In genomic region chr2:61642452-61643368, GRCm38 (mm10) we compare ENCODE assay signal across 9 mouse cellular contexts.
DNase-seq lines count a peak whose midpoint lies in the region; ATAC-seq and TF ChIP-seq lines count a peak whose summit lies in the region.
"Had no signal": no experiment of that assay in that cellular context is flagged by ENCODE, and none has a peak within 500 bp of the region (broad histone marks: within the 10 kb centered on the region; RNA-seq: fewer than 3 reads in every experiment).

No protein-coding gene starts in this region.

- peaks cover 9% of the 10 kb centered on the region for H3K36me3 ChIP-seq in spleen, adult 2 months (ENCODE audit: control insufficient read depth, insufficient read depth, low read length)
- H3K36me3 ChIP-seq in midbrain, embryonic 11.5 days (ENCODE audit: control insufficient read depth, insufficient read depth, low read length) = no peaks in the 10 kb centered on the region
- no peaks in the 10 kb centered on the region for H3K36me3 ChIP-seq in stomach, postnatal 0 days (ENCODE audit: control insufficient read depth, insufficient read depth, low read length)

- H3K27ac ChIP-seq in spleen, adult 2 months (ENCODE audit: insufficient read depth, low read length) = no peak overlapping the region
- H3K27ac ChIP-seq in midbrain, embryonic 11.5 days (ENCODE audit: low read depth, low read length) = no peak overlapping the region
- no peak overlapping the region for H3K27ac ChIP-seq in stomach, postnatal 0 days (replicated peaks)
- H3K27ac ChIP-seq: macrophage had no signal

- no peak overlapping the region for H3K9ac ChIP-seq in midbrain, embryonic 11.5 days (ENCODE audit: low read length)
- no peak overlapping the region for H3K9ac ChIP-seq in stomach, postnatal 0 days (ENCODE audit: low read length)

- H3K4me3 ChIP-seq in spleen, adult 2 months (ENCODE audit: extremely low read depth, insufficient read depth, insufficient read length) = no peak overlapping the region
- H3K4me3 ChIP-seq in midbrain, embryonic 11.5 days (ENCODE audit: low read depth, low read length) = no peak overlapping the region
- no peak overlapping the region for H3K4me3 ChIP-seq in stomach, postnatal 0 days (ENCODE audit: low read depth, low read length)

- ATAC-seq in hematopoietic stem cell, adult 5-6 weeks (replicated peaks in 1 of 2; ENCODE audit: insufficient read depth in 1 of 2, low FRiP score in 2 of 2, low TSS enrichment in 1 of 2, low read depth in 1 of 2, poor library complexity in 2 of 2, severe bottlenecking in 2 of 2) = peak; percentile 81 to 88; a peak in 3 of 4 replicates
- ATAC-seq in midbrain, embryonic 11.5 days (ENCODE audit: low FRiP score) = peak; percentile 86
- ATAC-seq in stomach, postnatal 0 days (ENCODE audit: low FRiP score, low TSS enrichment) = no peak

- no peaks in the 10 kb centered on the region for H3K4me1 ChIP-seq in spleen, adult 2 months (ENCODE audit: control insufficient read depth, insufficient read depth, insufficient read length)
- H3K4me1 ChIP-seq in midbrain, embryonic 11.5 days (ENCODE audit: control insufficient read depth, insufficient read depth, low read length) = no peaks in the 10 kb centered on the region
- no peaks in the 10 kb centered on the region for H3K4me1 ChIP-seq in stomach, postnatal 0 days (replicated peaks; ENCODE audit: control insufficient read depth, insufficient read depth)

- H3K4me2 ChIP-seq in midbrain, embryonic 11.5 days = no peak overlapping the region
- H3K4me2 ChIP-seq in stomach, postnatal 0 days (replicated peaks; ENCODE audit: low read depth) = no peak overlapping the region

- peak in 1 of 2 experiments; percentile 26 for DNase-seq in spleen, adult 2 months (ENCODE audit: low read depth in 1 of 2, low spot score in 2 of 2)
- DNase-seq in spleen, postnatal 4 days (ENCODE audit: low spot score in 2 of 2) = no peak
- peak; percentile 71 for DNase-seq in adrenal gland, postnatal 10 days
- peak; percentile 61 for DNase-seq in embryo, embryonic 9.5 days (ENCODE audit: extremely low spot score)
- peak; percentile 61 for DNase-seq in left cerebral cortex, adult 11 months (ENCODE audit: low spot score)
- DNase-seq in midbrain, embryonic 11.5 days (ENCODE audit: low spot score, missing footprints) = peak; percentile 93
- DNase-seq in stomach, postnatal 0 days (ENCODE audit: low spot score) = peak; percentile 47

- peak; percentile 13; the same call in 1 of the 2 replicates for TF ChIP-seq CTCF in spleen, adult 2 months (IDR thresholded peaks at IDR 0.05; ENCODE audit: extremely low read depth, insufficient read depth, insufficient read length, insufficient replicate concordance)
- TF ChIP-seq CTCF in stomach, postnatal 0 days (IDR thresholded peaks at IDR 0.05; ENCODE audit: low read depth) = peak; percentile 88

- no peaks in the 10 kb centered on the region for H3K9me3 ChIP-seq in midbrain, embryonic 11.5 days (ENCODE audit: control insufficient read depth, low read length)
- H3K9me3 ChIP-seq in stomach, postnatal 0 days (ENCODE audit: control insufficient read depth, low read length) = no peaks in the 10 kb centered on the region

- 68% methylated on average over 6 of the region's 6 CpGs for WGBS in spleen, adult 2 months
- 56% methylated on average over 6 of the region's 6 CpGs for WGBS in midbrain, embryonic 11.5 days
- 54% methylated on average over 6 of the region's 6 CpGs for WGBS in stomach, postnatal 0 days

- no peaks in the 10 kb centered on the region for H3K27me3 ChIP-seq in spleen, adult 2 months (ENCODE audit: control insufficient read depth, insufficient read depth, low read length)
- no peaks in the 10 kb centered on the region for H3K27me3 ChIP-seq in midbrain, embryonic 11.5 days (ENCODE audit: control insufficient read depth, insufficient read depth, low read length)
- H3K27me3 ChIP-seq in stomach, postnatal 0 days (ENCODE audit: control insufficient read depth, insufficient read depth, low read length) = no peaks in the 10 kb centered on the region

- no peak for TF ChIP-seq EP300 in stomach, postnatal 0 days (optimal IDR thresholded peaks at IDR 0.05)

- no peak for TF ChIP-seq POLR2A in spleen, adult 2 months (IDR thresholded peaks at IDR 0.05; ENCODE audit: low read depth, low read length)

Comparison
In these comparisons a context has a peak if more than half of its experiments do, and no peak if none do; other contexts are left out.
1. DNase-seq: peak in adrenal gland, postnatal 10 days (single experiment), embryo, embryonic 9.5 days (single experiment), left cerebral cortex, adult 11 months (single experiment), midbrain, embryonic 11.5 days (single experiment) and stomach, postnatal 0 days (single experiment); none in spleen, postnatal 4 days (0 of 2).